Mouse (Mus musculus) kidney, adult 2 months (tissue): ENCODE measurements around the gene Ghrl.

ENCODE experiments used
- CTCF ChIP-seq: fragments of 200-500 bp; conservative IDR thresholded peaks from 2 replicates; pipeline ENCODE4 v1.5.1; 2011; ENCODE audit warnings: low read depth, mild to moderate bottlenecking, control low read depth, low read length, moderate library complexity, mixed read lengths; ENCODE audit not compliant: insufficient read depth, insufficient read length
- POLR2A ChIP-seq: fragments of 200-500 bp; IDR thresholded peaks from one replicate; pipeline ENCODE4 v1.6.1; 2011; ENCODE audit warnings: low read depth, low read length, control low read depth

- TF ChIP-seq CTCF, result no peak
- no peak for TF ChIP-seq POLR2A
Measured at GRCm38 (mm10) chr6:113737318-113738046, 17.8 kb upstream of the Ghrl start.
